Mouse (Mus musculus) CH12.LX (cell line): ENCODE measurements around the gene Focad. TPM values are rescaled to one million over a fixed set of nuclear protein-coding genes. Genes with fewer than 3 reads are reported as not detected.

Source experiments
- DNase-seq: peaks from one replicate; pipeline ENCODE4 v3.0.0-alpha.2; 2013; ENCODE audit errors: extremely low read depth
- H3K27ac ChIP-seq: 2 replicates; pipeline ENCODE4 v1.5.1; 2012; ENCODE audit warnings: low read depth, mild to moderate bottlenecking, control low read depth, moderate library complexity; ENCODE audit not compliant: insufficient read depth
- H3K27me3 ChIP-seq: replicated peaks from 2 replicates; pipeline ENCODE3; 2012; ENCODE audit warnings: inconsistent platforms
- H3K36me3 ChIP-seq, 2 experiments: replicated peaks in 1 of 2; 2 replicates each; pipeline versions ENCODE3 to v1.6.1; 2012; ENCODE audit warnings: inconsistent platforms in 1 of 2, low read length in 1 of 2, mild to moderate bottlenecking in 1 of 2, mixed read lengths in 1 of 2, moderate library complexity in 1 of 2; ENCODE audit not compliant: control insufficient read depth in 1 of 2, insufficient read depth in 1 of 2
- H3K4me1 ChIP-seq, 2 experiments: 2 replicates each; pipeline ENCODE4 v1.6.1; 2012; ENCODE audit warnings: inconsistent platforms in 1 of 2, moderate library complexity in 1 of 2; ENCODE audit not compliant: insufficient read depth in 2 of 2, control insufficient read depth in 1 of 2
- H3K4me2 ChIP-seq: 2 replicates; pipeline ENCODE4 v1.6.1; 2012; ENCODE audit warnings: low read depth, mild to moderate bottlenecking, control low read depth; ENCODE audit not compliant: poor library complexity, insufficient read depth, severe bottlenecking
- H3K4me3 ChIP-seq, 3 experiments: fragments of 150-350 bp in 1 of 3; sonication (generic) in 1 of 3; replicated peaks in 1 of 3; 2 replicates each; pipeline versions ENCODE3 to v1.5.1; 2011 to 2012; ENCODE audit warnings: low read depth in 2 of 3, low read length in 2 of 3, mild to moderate bottlenecking in 2 of 3, moderate library complexity in 2 of 3, control low read depth in 1 of 3, improper control_type of control experiment in 1 of 3, inconsistent platforms in 1 of 3, mixed read lengths in 1 of 3; ENCODE audit not compliant: poor library complexity in 1 of 3
- H3K79me2 ChIP-seq: replicated peaks from 2 replicates; pipeline ENCODE4 v1.6.1; 2012; ENCODE audit warnings: mild to moderate bottlenecking, moderate library complexity; ENCODE audit not compliant: control insufficient read depth, poor library complexity, insufficient read depth, severe bottlenecking; ENCODE audit errors: extremely low read depth
- H3K9ac ChIP-seq: 2 replicates; pipeline ENCODE4 v1.6.1; 2012; ENCODE audit warnings: low read depth, mild to moderate bottlenecking, control low read depth, moderate library complexity; ENCODE audit not compliant: insufficient read depth
- H3K9me3 ChIP-seq: replicated peaks from 2 replicates; pipeline ENCODE3; 2012; ENCODE audit warnings: low read length, inconsistent platforms, mixed read lengths
- BHLHE40 ChIP-seq: IDR thresholded peaks from 2 replicates; pipeline ENCODE4 v1.6.1; 2011; ENCODE audit warnings: mild to moderate bottlenecking, low read depth, low read length, improper control_type of control experiment
- CHD1 ChIP-seq: IDR thresholded peaks from 2 replicates; pipeline ENCODE4 v1.6.1; 2012; ENCODE audit warnings: low read depth, low read length, improper control_type of control experiment, inconsistent platforms
- CHD2 ChIP-seq: IDR thresholded peaks from 2 replicates; pipeline ENCODE4 v1.6.1; 2011; ENCODE audit warnings: low read length, improper control_type of control experiment
- CTCF ChIP-seq, 2 experiments: IDR thresholded peaks in 1 of 2; conservative IDR thresholded peaks in 1 of 2; 2 replicates each; pipeline ENCODE4 v1.5.1; 2011 to 2012; ENCODE audit warnings: low read depth in 2 of 2, low read length in 2 of 2, improper control_type of control experiment in 1 of 2, inconsistent platforms in 1 of 2, mild to moderate bottlenecking in 1 of 2, moderate library complexity in 1 of 2
- E2F4 ChIP-seq: IDR thresholded peaks from 2 replicates; pipeline ENCODE4 v1.6.1; 2011; ENCODE audit warnings: low read depth, low read length, improper control_type of control experiment; ENCODE audit not compliant: insufficient replicate concordance
- ELF1 ChIP-seq: IDR thresholded peaks from 2 replicates; pipeline ENCODE4 v1.6.1; 2014; ENCODE audit warnings: low read depth, mild to moderate bottlenecking, inconsistent platforms, low read length, improper control_type of control experiment
- EP300 ChIP-seq: IDR thresholded peaks from 2 replicates; pipeline ENCODE4 v1.6.1; 2011; ENCODE audit warnings: low read length, improper control_type of control experiment
- GABPA ChIP-seq: IDR thresholded peaks from 2 replicates; pipeline ENCODE4 v1.6.1; 2012; ENCODE audit warnings: low read depth, low read length, improper control_type of control experiment, inconsistent platforms; ENCODE audit not compliant: insufficient replicate concordance
- HCFC1 ChIP-seq: IDR thresholded peaks from 2 replicates; pipeline ENCODE4 v1.6.1; 2012; ENCODE audit warnings: low read depth, mild to moderate bottlenecking, inconsistent platforms, low read length, improper control_type of control experiment
- IRF4 ChIP-seq: IDR thresholded peaks from 2 replicates; pipeline ENCODE4 v1.6.1; 2014; ENCODE audit warnings: low read depth, mild to moderate bottlenecking, inconsistent platforms, low read length, improper control_type of control experiment
- JUN ChIP-seq: IDR thresholded peaks from 2 replicates; pipeline ENCODE4 v1.6.1; 2011; ENCODE audit warnings: low read depth, mild to moderate bottlenecking, low read length, improper control_type of control experiment, moderate library complexity; ENCODE audit not compliant: insufficient read depth
- JUND ChIP-seq: conservative IDR thresholded peaks from 2 replicates; pipeline ENCODE4 v1.6.1; 2011; ENCODE audit warnings: low read depth, low read length, improper control_type of control experiment
- KAT2A ChIP-seq: IDR thresholded peaks from 2 replicates; pipeline ENCODE4 v1.6.1; 2012; ENCODE audit warnings: low read length, improper control_type of control experiment, inconsistent platforms; ENCODE audit not compliant: insufficient replicate concordance
- MAFK ChIP-seq: IDR thresholded peaks from 2 replicates; pipeline ENCODE4 v1.6.1; 2011; ENCODE audit warnings: low read length, improper control_type of control experiment; ENCODE audit not compliant: insufficient replicate concordance
- MAX ChIP-seq: IDR thresholded peaks from 2 replicates; pipeline ENCODE4 v1.6.1; 2011; ENCODE audit warnings: low read length, improper control_type of control experiment
- MAZ ChIP-seq: IDR thresholded peaks from 2 replicates; pipeline ENCODE4 v1.6.1; 2012; ENCODE audit warnings: low read depth, mild to moderate bottlenecking, inconsistent platforms, low read length, improper control_type of control experiment, moderate library complexity
- MXI1 ChIP-seq: IDR thresholded peaks from 2 replicates; pipeline ENCODE4 v1.6.1; 2011; ENCODE audit warnings: mild to moderate bottlenecking, low read depth, low read length, improper control_type of control experiment
- NELFE ChIP-seq: IDR thresholded peaks from 2 replicates; pipeline ENCODE4 v1.6.1; 2011; ENCODE audit warnings: low read depth, low read length, improper control_type of control experiment
- PAX5 ChIP-seq: IDR thresholded peaks from 2 replicates; pipeline ENCODE4 v1.6.1; 2012; ENCODE audit warnings: low read length, inconsistent platforms, mixed read lengths
- POLR2A ChIP-seq: IDR thresholded peaks from 2 replicates; pipeline ENCODE4 v1.6.1; 2011; ENCODE audit warnings: low read depth, mild to moderate bottlenecking, improper control_type of control experiment, low read length
- POLR2AphosphoS2 ChIP-seq: IDR thresholded peaks from 2 replicates; pipeline ENCODE4 v1.6.1; 2011; ENCODE audit warnings: low read depth, low read length, improper control_type of control experiment
- RCOR1 ChIP-seq: conservative IDR thresholded peaks from 2 replicates; pipeline ENCODE4 v1.6.1; 2012; ENCODE audit warnings: low read depth, mild to moderate bottlenecking, inconsistent platforms, low read length, improper control_type of control experiment
- SIN3A ChIP-seq: IDR thresholded peaks from 2 replicates; pipeline ENCODE4 v1.6.1; 2012; ENCODE audit warnings: low read length, improper control_type of control experiment, inconsistent platforms
- SMC3 ChIP-seq: IDR thresholded peaks from 2 replicates; pipeline ENCODE4 v1.6.1; 2011; ENCODE audit warnings: low read depth, low read length, improper control_type of control experiment
- TBP ChIP-seq: conservative IDR thresholded peaks from 2 replicates; pipeline ENCODE4 v1.6.1; 2011; ENCODE audit warnings: low read depth, low read length, improper control_type of control experiment
- TCF12 ChIP-seq: IDR thresholded peaks from 2 replicates; pipeline ENCODE4 v1.6.1; 2014; ENCODE audit warnings: low read depth, mild to moderate bottlenecking, inconsistent platforms, low read length, improper control_type of control experiment
- UBTF ChIP-seq: IDR thresholded peaks from 2 replicates; pipeline ENCODE4 v1.6.1; 2012; ENCODE audit warnings: low read depth, mild to moderate bottlenecking, inconsistent platforms, low read length, improper control_type of control experiment, moderate library complexity
- USF1 ChIP-seq: IDR thresholded peaks from 2 replicates; pipeline ENCODE4 v1.6.1; 2014; ENCODE audit warnings: low read depth, mild to moderate bottlenecking, inconsistent platforms, low read length, improper control_type of control experiment
- USF2 ChIP-seq: conservative IDR thresholded peaks from 2 replicates; pipeline ENCODE4 v1.6.1; 2011; ENCODE audit warnings: low read depth, low read length, improper control_type of control experiment
- ZC3H11A ChIP-seq: IDR thresholded peaks from 2 replicates; pipeline ENCODE4 v1.6.1; 2012; ENCODE audit warnings: low read depth, mild to moderate bottlenecking, inconsistent platforms, low read length, improper control_type of control experiment
- ZKSCAN1 ChIP-seq: IDR thresholded peaks from 2 replicates; pipeline ENCODE4 v1.6.1; 2012; ENCODE audit warnings: low read depth, inconsistent platforms, low read length, improper control_type of control experiment, borderline replicate concordance
- ZMIZ1 ChIP-seq: IDR thresholded peaks from 2 replicates; pipeline ENCODE4 v1.6.1; 2012; ENCODE audit warnings: low read depth, mild to moderate bottlenecking, inconsistent platforms, low read length, improper control_type of control experiment
- ZNF384 ChIP-seq: IDR thresholded peaks from 2 replicates; pipeline ENCODE4 v1.6.1; 2012; ENCODE audit warnings: low read depth, low read length, improper control_type of control experiment, inconsistent platforms
- dilution Hi-C: fragments of 300-500 bp; cut with MboI; formaldehyde crosslinking; loops from 2 replicates; pipeline ENCODE4 v1.14.3; 2020; ENCODE audit warnings: low sequenced_read_pairs; ENCODE audit not compliant: extremely low pct_unique_long_range_greater_than_20kb, extremely low pct_ligation_motif_present
- in situ Hi-C: fragments of 300-500 bp; cut with MboI; formaldehyde crosslinking; loops from 3 replicates; pipeline ENCODE4 v1.14.3; 2019; ENCODE audit warnings: low sequenced_read_pairs, low pct_ligation_motif_present, low pct_unique_long_range_greater_than_20kb, mixed read lengths
- polyA plus RNA-seq: library from polyadenylated mRNA; unstranded; fragments of >175 nt; gene quantifications from 2 replicates; pipeline ENCODE4 v1.2.1, GENCODE M21; 2012; ENCODE audit warnings: low read depth; ENCODE audit not compliant: insufficient read length
- total RNA-seq, 2 experiments: library from RNA; depleted of rRNA; stranded (reverse); fragments of 300-350 nt in 1 of 2; fragments of >200 nt in 1 of 2; gene quantifications; 2 replicates each; pipeline ENCODE4 v1.2.3; 2012 to 2014

The Focad gene
- total and polyA plus RNA-seq, 3 experiments = 17.3 to 18.9 (median 18.2) TPM

DNA sequence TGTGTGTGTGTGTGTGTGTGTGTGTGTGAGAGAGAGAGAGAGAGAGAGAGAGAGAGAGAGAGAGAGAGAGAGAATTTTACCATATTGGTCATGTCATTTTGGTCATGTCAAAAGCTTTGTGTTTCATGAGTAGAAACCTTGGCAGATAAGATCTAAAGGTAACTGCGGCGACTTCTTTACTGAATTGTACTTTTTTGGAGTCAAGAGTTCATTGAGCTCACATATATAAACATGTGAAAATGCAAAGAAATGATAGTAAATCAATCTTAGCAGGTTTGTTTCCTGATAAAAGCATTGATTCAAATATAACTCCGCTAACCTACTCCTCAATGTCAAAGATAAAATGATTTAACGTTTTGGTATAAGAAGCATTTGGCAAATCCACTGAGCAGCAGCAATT is 49.3 kb upstream of the Focad start:
- no peak for TF ChIP-seq CTCF (conservative IDR thresholded peaks at IDR 0.05 in 1 of 2, IDR thresholded peaks at IDR 0.05 in 1 of 2; ENCODE audit: low read depth in 2 of 2, low read length in 2 of 2)
- TF ChIP-seq ZNF384 = no peak
- TF ChIP-seq E2F4 = no peak
- TF ChIP-seq SIN3A = no peak
- no peak for TF ChIP-seq POLR2A
- TF ChIP-seq IRF4 = no peak
- TF ChIP-seq POLR2AphosphoS2 = no peak
- TF ChIP-seq MXI1 = no peak
- no peak for TF ChIP-seq HCFC1
- no peak for TF ChIP-seq USF2
- no peak for TF ChIP-seq ELF1
- TF ChIP-seq, all 38 proteins: peak for 0
- Histone ChIP-seq H3K36me3 (no peaks in the 10 kb centered on the region), H3K27me3 (no peaks in the 10 kb centered on the region), H3K9ac (no peak overlapping the region), H3K4me3 (no peak overlapping the region), H3K27ac (no peak overlapping the region), H3K9me3 (no peaks in the 10 kb centered on the region), H3K4me2 (no peak overlapping the region), H3K4me1 (peaks cover 2 to 8% of the 10 kb centered on the region in 2 experiments; a peak in 2 of 4 replicates), H3K79me2 (no peaks in the 10 kb centered on the region)
- dilution Hi-C loops = no loop called here
- in situ Hi-C loops = loop anchor here (25.0 kb wide), 2 partner anchors 292 to 683 kb away; no protein-coding TSS in a partner anchor
- no peak for DNase-seq

DNA sequence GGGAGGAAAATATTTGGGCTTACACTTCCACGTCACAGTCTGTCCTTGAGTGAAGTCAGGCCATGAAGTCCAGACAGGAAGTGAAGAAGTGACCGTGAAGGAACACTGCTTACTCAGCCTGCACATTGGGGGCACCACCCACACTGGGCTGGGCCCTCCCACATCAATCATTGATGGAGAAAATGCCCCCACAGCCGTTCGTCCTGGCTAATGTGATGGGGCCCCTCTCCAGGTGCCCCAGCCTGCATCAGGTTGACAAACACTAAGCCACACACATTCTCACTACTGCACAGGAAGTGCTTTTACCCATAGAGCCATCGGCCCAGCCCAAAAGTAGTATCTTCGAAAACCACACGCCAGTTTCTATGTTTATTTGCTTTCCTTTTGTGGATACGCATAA is 48.1 kb upstream of the Focad start:
- in situ Hi-C loops = loop anchor here (25.0 kb wide), 2 partner anchors 291 to 684 kb away; no protein-coding TSS in a partner anchor
- TF ChIP-seq PAX5 (no peak), JUN (no peak), SMC3 (no peak), USF1 (no peak), NELFE (no peak), HCFC1 (no peak), UBTF (no peak), MAX (no peak; the same call in 1 of the 2 replicates), CHD2 (peak; percentile 43; the same call in 1 of the 2 replicates), KAT2A (no peak), BHLHE40 (peak; percentile 68), GABPA (no peak), RCOR1 (peak; percentile 48; the same call in 1 of the 2 replicates), USF2 (no peak), MAFK (0 out of 2 replicates have a peak, but pooled peaks have one; percentile 58), CHD1 (no peak), TBP (no peak), E2F4 (no peak), ZMIZ1 (no peak), POLR2AphosphoS2 (no peak), ZC3H11A (no peak), EP300 (peak; percentile 68; the same call in 1 of the 2 replicates), TCF12 (peak; percentile 64), JUND (no peak), ZKSCAN1 (no peak), ZNF384 (no peak), CTCF (conservative IDR thresholded peaks at IDR 0.05 in 1 of 2, IDR thresholded peaks at IDR 0.05 in 1 of 2; ENCODE audit: low read depth in 2 of 2, low read length in 2 of 2) (no peak), POLR2A (no peak), SIN3A (no peak), MAZ (no peak)

More for the DNA sequence above, 48.1 kb upstream of the Focad start:
- no peak overlapping the region for H3K27ac ChIP-seq
- no peaks in the 10 kb centered on the region for H3K36me3 ChIP-seq
- H3K9me3 ChIP-seq = no peaks in the 10 kb centered on the region
- no peaks in the 10 kb centered on the region for H3K27me3 ChIP-seq
- H3K79me2 ChIP-seq = no peaks in the 10 kb centered on the region
- dilution Hi-C loops = no loop called here
- H3K9ac ChIP-seq = no peak overlapping the region
- DNase-seq = peak; percentile 63
- H3K4me1 ChIP-seq = peaks cover 2 to 8% of the 10 kb centered on the region in 2 experiments; a peak in 2 of 4 replicates
- H3K4me3 ChIP-seq = no peak overlapping the region
- H3K4me2 ChIP-seq = peak overlapping the region; percentile 16; the same call in 1 of the 2 replicates
